Mouse (Mus musculus) cerebellum, postnatal 10 days (tissue): ENCODE results near the gene Vsx1.

ENCODE experiments used
- DNase-seq, 2 experiments: peaks; one replicate each; pipeline ENCODE4 v3.0.0; 2021; ENCODE audit warnings: mixed read lengths in 2 of 2

Vsx1 gene

DNA sequence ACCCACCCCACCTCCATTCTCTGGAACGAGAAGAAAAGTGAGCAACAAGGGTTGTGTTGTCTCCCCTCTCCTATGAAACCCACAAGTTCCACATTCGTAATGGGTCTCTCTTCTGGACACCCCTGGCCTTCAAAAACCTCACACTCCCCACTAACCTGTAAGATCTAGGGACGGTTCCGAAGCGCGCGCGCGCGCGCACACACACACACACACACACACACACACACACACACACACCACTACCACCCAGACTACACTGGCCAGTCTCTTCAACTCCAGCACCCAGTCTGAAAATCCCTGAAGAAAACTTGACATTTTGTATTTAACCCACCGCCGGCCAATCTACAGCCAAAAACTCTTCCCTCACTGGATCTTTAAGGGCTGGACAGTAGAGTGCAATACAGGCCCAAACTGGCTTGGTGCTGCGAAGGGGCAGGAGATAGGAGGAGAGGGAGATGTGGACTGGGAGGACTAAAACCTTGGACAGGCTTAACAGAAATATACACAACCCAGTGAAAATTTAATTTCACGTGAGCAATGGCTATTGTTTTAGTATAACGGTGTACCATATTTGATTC lies at the start of gene Vsx1:
Gene Vsx1 (minus strand): TSS at position 138 of the 578 bp plus-strand sequence.
- no peak for DNase-seq

GRCm38 (mm10) chr2:150737881-150738280 lies 48.7 kb upstream of the Vsx1 start:
- no peak for DNase-seq

- DNase-seq: peak; percentile 26 to 51
Observed at GRCm38 (mm10) chr2:150735756-150736576, 46.8 kb upstream of the Vsx1 start.

DNA sequence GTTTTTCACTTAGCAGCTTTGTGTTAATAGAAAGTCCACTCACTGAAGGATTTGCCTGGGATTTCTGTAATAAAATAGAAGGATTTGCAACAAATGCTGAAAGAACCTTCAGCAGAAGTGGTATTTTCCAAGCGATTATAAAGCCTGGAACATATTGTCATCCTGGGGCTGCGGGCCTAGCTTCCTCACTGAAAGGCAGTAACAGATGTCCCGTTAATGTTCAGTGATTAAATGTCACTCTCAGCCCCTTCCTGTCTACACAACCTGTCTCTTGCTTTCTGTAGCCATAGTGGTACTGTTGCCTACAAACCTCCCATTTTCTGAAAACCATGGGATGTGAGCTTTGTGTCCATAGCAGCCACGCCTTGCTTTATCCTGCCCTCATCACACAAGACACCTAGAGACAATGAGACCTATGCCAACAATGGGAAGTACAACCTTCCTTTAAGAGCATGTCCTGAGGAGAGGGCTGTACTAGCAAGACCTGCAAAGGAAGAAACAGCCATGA lies 23.1 kb upstream of the Vsx1 start:
- DNase-seq: no peak

DNA sequence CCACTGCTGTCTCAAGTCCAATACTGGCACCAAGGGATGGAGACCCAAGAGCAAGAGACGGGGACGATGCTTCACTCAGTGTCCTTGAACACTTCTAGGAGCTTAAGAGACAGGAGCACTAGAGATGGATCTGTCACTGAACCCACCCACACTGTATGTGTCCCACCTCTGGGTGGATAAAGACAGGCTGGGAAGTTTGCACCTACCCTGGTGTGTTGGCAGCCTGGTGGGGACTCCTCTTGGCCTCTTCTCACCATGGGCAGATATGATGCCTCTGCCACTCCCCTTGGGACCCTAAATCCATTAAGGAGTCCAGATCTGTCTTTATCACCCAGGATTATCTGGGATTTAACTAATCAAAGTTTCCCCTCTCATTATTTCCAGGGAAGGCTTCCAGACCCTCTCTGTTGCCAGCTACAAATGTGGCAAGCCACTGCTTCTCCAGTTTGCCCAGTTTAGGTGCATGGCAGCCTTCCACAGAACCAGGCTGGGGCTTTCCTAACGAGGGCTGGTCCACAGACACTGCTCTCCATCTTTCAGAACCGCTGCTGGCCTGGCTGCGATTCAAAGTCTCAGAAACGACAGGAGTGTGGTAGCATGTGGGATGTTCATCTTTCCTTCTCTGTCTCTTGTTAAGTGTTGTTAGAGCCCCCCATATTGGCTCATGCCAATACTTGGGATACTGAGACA lies 2.5 kb upstream of the Vsx1 start:
- peak; percentile 30 to 44 for DNase-seq

DNA sequence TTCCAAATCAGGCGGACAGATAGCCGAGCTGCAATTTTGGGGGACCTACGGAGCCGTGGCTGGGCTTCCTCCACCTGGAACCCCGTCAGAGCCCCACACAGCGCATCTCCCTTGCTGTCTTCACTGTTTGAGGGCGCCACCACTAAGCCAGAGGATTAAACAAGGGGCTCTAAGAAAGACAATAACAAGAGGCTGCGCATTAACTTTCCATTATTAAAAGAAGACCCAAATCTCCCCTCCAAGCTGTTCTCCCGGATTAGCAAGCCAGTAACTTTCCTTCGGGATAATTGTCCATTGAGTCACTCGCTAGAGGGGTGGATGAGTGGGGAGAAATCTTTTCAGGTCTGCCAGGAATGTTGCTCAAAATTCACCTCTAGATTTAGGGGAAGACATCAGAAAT lies 1.1 kb upstream of the Vsx1 start:
- no peak for DNase-seq

GRCm38 (mm10) chr2:150688541-150689186 lies 496 bp downstream of the Vsx1 start:
- peak; percentile 92 to 97 for DNase-seq

DNA sequence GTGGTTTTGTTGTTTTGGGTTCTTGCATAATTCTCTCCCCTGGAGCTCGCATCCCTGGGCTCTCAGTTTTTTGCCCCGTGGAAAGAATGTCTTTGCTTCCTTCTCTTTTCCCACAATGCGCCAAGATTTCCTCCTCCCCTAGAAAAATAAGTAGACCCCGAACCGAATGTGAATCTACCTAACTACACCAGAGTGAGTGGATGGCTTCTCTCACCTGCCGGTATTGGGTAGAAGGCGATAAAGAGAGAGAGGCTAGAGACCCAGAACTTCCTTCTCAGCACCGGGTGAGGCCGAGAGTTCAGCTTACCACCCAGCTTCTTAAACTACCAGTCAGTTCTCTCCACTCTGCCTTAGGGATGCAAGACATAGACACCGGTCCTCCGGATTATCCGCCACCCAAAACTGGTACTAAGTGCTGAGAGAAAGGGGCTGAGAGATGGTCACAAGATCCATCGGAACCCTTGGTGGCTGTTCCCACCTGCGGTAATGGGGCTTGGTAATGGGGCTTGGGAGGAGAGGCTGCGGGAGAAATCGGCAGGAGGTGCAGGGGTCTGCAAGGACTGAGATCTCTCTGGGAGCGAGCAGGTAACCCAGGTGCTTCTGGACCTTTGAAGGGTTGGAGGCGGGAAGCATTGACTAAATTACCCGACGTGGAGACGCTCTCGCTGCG lies 1.2 kb downstream of the Vsx1 start:
- DNase-seq: peak in 1 of 2 experiments; percentile 26

DNA sequence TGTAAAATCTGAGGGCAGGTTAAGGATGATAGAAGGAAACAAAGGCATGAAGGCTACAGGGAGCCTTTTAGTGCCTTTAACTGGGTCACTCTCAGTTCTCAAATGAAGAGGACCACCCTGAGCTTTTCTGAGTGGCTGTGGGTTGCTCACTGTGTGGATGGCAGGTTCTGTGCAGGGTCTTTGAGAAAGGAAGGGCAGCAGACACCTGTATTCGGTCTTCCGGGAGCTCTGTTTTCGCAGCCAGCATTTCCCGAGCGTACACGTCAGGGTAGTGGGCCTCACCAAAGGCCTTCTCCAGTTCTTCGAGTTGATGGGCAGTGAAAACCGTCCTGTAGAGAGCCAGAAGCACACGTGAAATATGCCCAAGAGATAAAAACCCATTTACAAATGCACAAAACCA lies 3.8 kb downstream of the Vsx1 start:
- DNase-seq: no peak

- no peak for DNase-seq
Observed at GRCm38 (mm10) chr2:150684451-150684850, 4.7 kb downstream of the Vsx1 start.

GRCm38 (mm10) chr2:150681581-150681980 lies 7.6 kb downstream of the Vsx1 start:
- DNase-seq: peak in 1 of 2 experiments; percentile 24

GRCm38 (mm10) chr2:150678392-150678791 lies 10.8 kb downstream of the Vsx1 start:
- DNase-seq: peak; percentile 89 to 90

- no peak for DNase-seq
Observed at GRCm38 (mm10) chr2:150675525-150675924, 13.6 kb downstream of the Vsx1 start.

DNA sequence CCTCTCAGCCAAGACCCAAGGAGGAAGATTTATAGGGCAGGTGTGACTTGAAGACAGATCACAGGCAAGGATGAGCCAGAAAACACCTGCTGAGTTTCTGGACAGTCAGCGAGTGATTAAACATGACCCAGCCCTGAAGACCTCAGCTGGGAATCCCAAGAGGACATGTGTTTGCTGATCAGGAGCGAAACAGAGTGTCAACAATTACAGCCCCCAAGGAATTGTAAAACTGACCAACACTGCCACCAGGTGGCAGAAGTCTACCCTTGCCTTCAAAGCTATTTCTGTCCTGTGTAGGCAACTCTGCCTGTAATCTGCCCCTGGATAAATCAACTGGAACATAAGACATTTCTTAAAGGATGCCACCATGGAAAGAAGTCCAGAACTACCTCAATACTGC lies 14.3 kb downstream of the Vsx1 start:
- DNase-seq: peak; percentile 77 to 79

DNA sequence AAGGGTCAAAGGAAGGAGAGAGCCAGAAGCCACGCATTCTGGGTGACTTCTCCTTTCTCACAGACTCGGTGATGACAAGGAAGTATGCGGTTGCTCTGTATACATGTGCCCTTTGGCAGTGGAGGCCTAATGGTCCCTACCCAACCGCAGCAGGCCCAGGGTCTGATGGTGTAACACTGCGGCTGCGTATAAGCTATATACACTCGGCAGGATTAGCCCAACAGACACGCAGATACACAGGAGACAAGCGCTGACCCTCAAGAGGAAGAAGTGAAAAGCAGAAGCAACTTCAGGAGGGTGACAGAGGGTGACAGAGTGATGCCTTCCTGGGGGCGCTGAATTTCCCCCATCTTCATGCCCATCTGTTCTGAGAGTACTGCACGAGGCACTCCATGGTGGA lies 15.2 kb downstream of the Vsx1 start:
- no peak for DNase-seq

GRCm38 (mm10) chr2:150671609-150672290 lies 17.4 kb downstream of the Vsx1 start:
- no peak for DNase-seq

DNA sequence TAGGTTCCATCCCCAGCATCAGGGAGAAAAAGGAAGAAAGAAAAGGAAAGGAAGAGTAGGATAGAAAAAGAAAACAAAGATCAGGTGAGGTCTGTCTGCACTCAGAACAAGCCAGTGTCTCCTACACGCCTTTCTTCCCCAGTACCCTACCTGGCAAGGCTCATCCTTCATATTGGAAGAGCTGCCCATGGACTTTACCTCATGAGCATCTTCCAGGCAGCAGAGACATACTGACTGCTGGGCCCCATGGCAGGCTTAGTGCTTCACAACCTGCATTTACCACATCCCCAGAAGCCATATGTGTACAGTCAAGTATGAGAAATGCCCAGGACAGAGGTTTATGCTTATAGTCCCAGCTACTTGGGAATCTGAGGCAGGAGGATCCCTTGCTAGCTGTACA lies 18.2 kb downstream of the Vsx1 start:
- DNase-seq: no peak

- DNase-seq: peak in 1 of 2 experiments; percentile 24
Observed at GRCm38 (mm10) chr2:150669454-150670045, 19.6 kb downstream of the Vsx1 start.

DNA sequence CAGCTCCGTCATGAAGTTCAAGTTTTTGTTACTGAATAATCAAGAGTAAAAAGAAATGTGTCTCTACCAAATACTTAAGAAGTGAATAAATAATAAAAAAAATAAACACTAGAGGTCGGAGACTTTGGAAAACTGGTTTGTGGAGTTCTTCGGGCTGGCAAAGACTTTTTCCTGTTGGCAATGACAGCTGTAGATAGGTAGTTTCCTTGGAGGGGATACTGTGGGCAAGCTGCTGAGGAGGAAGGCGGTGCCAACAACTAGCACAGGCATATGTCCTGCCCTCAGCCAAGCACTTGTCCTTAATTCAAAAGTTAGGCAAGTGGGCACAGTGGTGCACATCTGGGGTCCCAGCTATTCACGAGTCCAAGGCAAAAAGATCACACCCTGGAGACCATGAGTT lies 20.2 kb downstream of the Vsx1 start:
- no peak for DNase-seq

- DNase-seq: peak; percentile 51 to 61
Observed at GRCm38 (mm10) chr2:150667820-150668766, 21.1 kb downstream of the Vsx1 start, which contains the start of gene Acss1. Gene Acss1 (minus strand): TSS chr2:150668500.
